In the genomic region with DNA sequence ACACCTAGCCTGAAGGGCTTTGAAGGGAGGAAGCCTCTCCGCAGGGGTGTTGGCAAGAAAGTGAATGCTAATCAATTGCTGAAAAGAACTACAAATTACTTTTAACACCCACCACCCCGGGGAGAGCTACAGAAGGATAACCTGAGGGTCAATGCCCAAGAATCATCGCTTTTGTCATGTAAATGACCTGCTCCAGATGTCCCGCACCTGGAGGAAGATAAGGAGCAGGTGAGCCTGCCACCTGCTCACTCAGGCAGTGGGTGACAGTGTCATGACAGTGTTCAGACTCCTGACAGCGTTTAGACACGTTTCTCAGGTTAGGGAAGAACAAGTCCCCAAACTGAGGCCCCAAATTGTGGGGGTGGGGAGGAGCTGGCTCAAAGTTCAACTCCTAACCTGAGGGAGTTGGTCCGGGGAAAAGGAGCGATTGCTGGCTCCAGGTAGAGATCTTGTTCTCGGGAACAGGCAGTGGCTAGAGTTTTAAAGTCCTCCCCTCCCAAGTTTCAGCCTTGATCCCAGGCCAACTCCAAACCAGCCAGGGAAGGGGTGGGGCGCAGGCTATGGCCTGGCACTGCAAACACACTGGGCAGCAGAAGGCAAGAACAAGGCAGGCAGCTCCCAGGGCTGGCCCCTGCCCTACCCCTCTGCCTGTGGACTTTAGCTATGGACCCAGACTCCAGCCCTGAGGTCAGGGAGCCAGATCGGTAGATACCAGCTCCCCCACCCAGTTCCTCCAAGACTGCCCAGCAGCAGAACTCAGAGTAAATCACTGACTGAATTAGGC, we compare ENCODE assay signal across 8 mouse cellular contexts. TPM values are rescaled to one million over a fixed set of nuclear protein-coding genes. Genes with fewer than 3 reads are reported as not detected.
A peak's percentile ranks its signal among the peaks of the same experiment; 100 is the strongest.
DNase-seq lines count a peak whose midpoint lies in the region; ATAC-seq lines count a peak whose summit lies in the region.

No protein-coding gene starts in this region.

- H3K27ac ChIP-seq in embryonic facial prominence, embryonic 13.5 days: peak overlapping the region; percentile 33; the same call in 1 of the 2 replicates
- no peak overlapping the region for H3K27ac ChIP-seq in embryonic facial prominence, embryonic 10.5 days (replicated peaks)
- peak overlapping the region; percentile 92 for H3K27ac ChIP-seq in stomach, embryonic 16.5 days (ENCODE audit: low read length)

- no peaks in the 10 kb centered on the region for H3K27me3 ChIP-seq in embryonic facial prominence, embryonic 13.5 days
- H3K27me3 ChIP-seq in embryonic facial prominence, embryonic 10.5 days (replicated peaks; ENCODE audit: low read depth, poor library complexity, severe bottlenecking): no peaks in the 10 kb centered on the region
- no peaks in the 10 kb centered on the region for H3K27me3 ChIP-seq in stomach, embryonic 16.5 days (ENCODE audit: control insufficient read depth, insufficient read depth, low read length)

- DNase-seq in embryonic facial prominence, embryonic 10.5 days (ENCODE audit: low spot score): no peak
- peak; percentile 9 for DNase-seq in A20 (ENCODE audit: low read depth, low spot score)
- DNase-seq in gastrocnemius, postnatal 25 days: peak; percentile 67
- peak; percentile 92 for DNase-seq in large intestine, adult 2 months (ENCODE audit: low read depth, low spot score)
- no peak for DNase-seq in natural killer cell, adult 2 months (ENCODE audit: low spot score in 2 of 2)

- H3K4me3 ChIP-seq in embryonic facial prominence, embryonic 13.5 days: no peak overlapping the region
- no peak overlapping the region for H3K4me3 ChIP-seq in embryonic facial prominence, embryonic 10.5 days
- no peak overlapping the region for H3K4me3 ChIP-seq in stomach, embryonic 16.5 days (replicated peaks; ENCODE audit: low read length)

- WGBS in embryonic facial prominence, embryonic 13.5 days: 30% methylated on average over 11 of the region's 11 CpGs
- 26% methylated on average over 11 of the region's 11 CpGs for WGBS in embryonic facial prominence, embryonic 10.5 days
- 18% methylated on average over 11 of the region's 11 CpGs for WGBS in large intestine, adult 2 months
- 26% methylated on average over 11 of the region's 11 CpGs for WGBS in stomach, embryonic 16.5 days

- no peak for ATAC-seq in embryonic facial prominence, embryonic 13.5 days (ENCODE audit: insufficient number of reproducible peaks, insufficient read depth, low FRiP score, low TSS enrichment, low read depth)
- peak; percentile 93 for ATAC-seq in stomach, embryonic 16.5 days (ENCODE audit: insufficient read depth, low FRiP score)
- no peak for ATAC-seq in frontal cortex, adult (ENCODE audit: low TSS enrichment)

- H3K36me3 ChIP-seq in embryonic facial prominence, embryonic 13.5 days: peaks cover 18% of the 10 kb centered on the region
- peaks cover 50% of the 10 kb centered on the region for H3K36me3 ChIP-seq in embryonic facial prominence, embryonic 10.5 days (replicated peaks)
- 0 out of 2 replicates have a peak, but pooled peaks cover 3% of the 10 kb centered on the region for H3K36me3 ChIP-seq in stomach, embryonic 16.5 days (ENCODE audit: control insufficient read depth, insufficient read depth, low read length)

- peaks cover 62% of the 10 kb centered on the region for H3K4me1 ChIP-seq in embryonic facial prominence, embryonic 13.5 days
- peaks cover 62% of the 10 kb centered on the region for H3K4me1 ChIP-seq in embryonic facial prominence, embryonic 10.5 days
- peaks cover 63% of the 10 kb centered on the region for H3K4me1 ChIP-seq in stomach, embryonic 16.5 days (ENCODE audit: control insufficient read depth, insufficient read depth, low read length)

- H3K9ac ChIP-seq in embryonic facial prominence, embryonic 13.5 days: no peak overlapping the region
- H3K9ac ChIP-seq in stomach, embryonic 16.5 days (ENCODE audit: low read length): peak overlapping the region; percentile 52; the same call in 1 of the 2 replicates

- H3K9me3 ChIP-seq in embryonic facial prominence, embryonic 13.5 days: no peaks in the 10 kb centered on the region
- no peaks in the 10 kb centered on the region for H3K9me3 ChIP-seq in embryonic facial prominence, embryonic 10.5 days
- no peaks in the 10 kb centered on the region for H3K9me3 ChIP-seq in stomach, embryonic 16.5 days (replicated peaks; ENCODE audit: control insufficient read depth, low read length)

- no peak overlapping the region for H3K4me2 ChIP-seq in embryonic facial prominence, embryonic 13.5 days
- H3K4me2 ChIP-seq in stomach, embryonic 16.5 days (ENCODE audit: low read depth, low read length): peak overlapping the region; percentile 6; the same call in 1 of the 2 replicates

RNA-seq across cellular contexts. Expression of gene Tet3, which starts 36.8 kb away (rescaled TPM):
- 47.0 and 59.6 TPM in 2 replicates for polyA plus RNA-seq in embryonic facial prominence, embryonic 13.5 days (2015; fragmentation: Nextera tagmentation; extraction: Ambion mirVana)
- 45.1 and 50.0 TPM in 2 replicates for polyA plus RNA-seq in embryonic facial prominence, embryonic 10.5 days (2016; fragmentation: Nextera tagmentation; extraction: Ambion mirVana)
- total RNA-seq in gastrocnemius, postnatal 25 days (2021): 10 to 100 TPM; 22.2 to 29.7 TPM
- polyA plus RNA-seq in large intestine, adult 2 months (2012; rRNA removed): 9.3 and 14.2 TPM in 2 replicates
- 34.5 and 44.2 TPM in 2 replicates for polyA plus RNA-seq in stomach, embryonic 16.5 days (2015; fragmentation: Nextera tagmentation; extraction: Ambion mirVana)

Comparison
In these comparisons a context has a peak if more than half of its experiments do, and no peak if none do; other contexts are left out.
1. DNase-seq: peak in A20 (single experiment), gastrocnemius, postnatal 25 days (single experiment) and large intestine, adult 2 months (single experiment); none in embryonic facial prominence, embryonic 10.5 days (single experiment) and natural killer cell, adult 2 months (0 of 2).